Mouse (Mus musculus): ENCODE data around the gene Gm43517.

DNA sequence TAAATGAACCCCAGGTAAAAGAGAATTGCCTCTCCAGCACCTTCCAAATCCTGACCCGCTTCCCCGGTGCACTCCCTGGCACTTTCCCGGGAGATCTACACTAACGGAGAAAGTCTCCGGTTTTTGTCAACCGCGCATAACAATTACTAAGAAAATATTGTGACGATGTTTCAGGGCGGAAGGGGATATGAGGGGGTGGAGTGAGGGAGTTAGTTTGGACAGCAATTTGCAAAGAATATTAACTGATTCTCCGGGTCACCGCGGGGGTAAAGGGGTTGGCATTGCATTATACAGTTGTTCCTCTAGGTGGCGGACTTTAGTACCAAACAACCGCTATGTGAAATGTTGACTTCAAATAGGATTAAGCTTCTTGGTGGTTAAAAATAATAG, 10.4 kb upstream of the Gm43517 start:
- TF ChIP-seq CTCF (IDR thresholded peaks at IDR 0.05; ENCODE audit: low read depth, low read length) (peak; percentile 31), POLR2A (IDR thresholded peaks at IDR 0.05; ENCODE audit: extremely low read depth, insufficient read depth, low read length) (no peak)

Data from liver, adult 2 months (tissue).